Mouse (Mus musculus) lung, embryonic 15.5 days (tissue): ENCODE data around the gene Prkcd. TPM values are rescaled to one million over a fixed set of nuclear protein-coding genes. Genes with fewer than 3 reads are reported as not detected.

Experiments
- ATAC-seq: fragments of 200-750 bp; cut with Nextera tagmentation; 2 replicates; pipeline ENCODE4 v1.8.0; 2017; ENCODE audit warnings: moderate number of reproducible peaks, borderline replicate concordance; ENCODE audit not compliant: low FRiP score, low TSS enrichment; ENCODE audit errors: extremely low read depth
- H3K27ac ChIP-seq: fragments of 300-500 bp; sonication (generic); 2 replicates; pipeline ENCODE4 v1.5.1; 2015; ENCODE audit warnings: moderate library complexity, mild to moderate bottlenecking, inconsistent platforms
- H3K27me3 ChIP-seq: fragments of 300-500 bp; sonication (generic); 2 replicates; pipeline ENCODE4 v1.6.1; 2015; ENCODE audit warnings: inconsistent platforms
- H3K36me3 ChIP-seq: fragments of 300-500 bp; sonication (generic); 2 replicates; pipeline ENCODE4 v1.6.1; 2015; ENCODE audit warnings: inconsistent platforms
- H3K4me1 ChIP-seq: fragments of 300-500 bp; sonication (generic); 2 replicates; pipeline ENCODE4 v1.6.1; 2015; ENCODE audit warnings: inconsistent platforms
- H3K4me2 ChIP-seq: fragments of 300-500 bp; sonication (generic); 2 replicates; pipeline ENCODE4 v1.6.1; 2015; ENCODE audit warnings: inconsistent platforms, mild to moderate bottlenecking, moderate library complexity
- H3K4me3 ChIP-seq: fragments of 300-500 bp; sonication (generic); 2 replicates; pipeline ENCODE4 v1.5.1; 2015; ENCODE audit warnings: mild to moderate bottlenecking, inconsistent platforms
- H3K9ac ChIP-seq: fragments of 300-500 bp; sonication (generic); 2 replicates; pipeline ENCODE4 v1.6.1; 2015; ENCODE audit warnings: inconsistent platforms
- H3K9me3 ChIP-seq: fragments of 300-500 bp; sonication (generic); 2 replicates; pipeline ENCODE4 v1.6.1; 2016; ENCODE audit warnings: inconsistent platforms
- WGBS: fragments of 180-500 bp; shearing (Covaris S2); methylation state at CpG from one replicate; pipeline ENCODE4 v1.1.7; 2015; 5-methylcytosine and 5-hydroxymethylcytosine counted together
- polyA plus RNA-seq: library from polyadenylated mRNA; unstranded; fragments of >200 nt; fragmentation: Nextera tagmentation; extraction: Ambion mirVana; gene quantifications from 2 replicates; pipeline ENCODE4 v1.2.1, GENCODE M21; 2015

Gene Prkcd
- polyA plus RNA-seq, 1 experiment from 2014 or later = 61.7 TPM

DNA sequence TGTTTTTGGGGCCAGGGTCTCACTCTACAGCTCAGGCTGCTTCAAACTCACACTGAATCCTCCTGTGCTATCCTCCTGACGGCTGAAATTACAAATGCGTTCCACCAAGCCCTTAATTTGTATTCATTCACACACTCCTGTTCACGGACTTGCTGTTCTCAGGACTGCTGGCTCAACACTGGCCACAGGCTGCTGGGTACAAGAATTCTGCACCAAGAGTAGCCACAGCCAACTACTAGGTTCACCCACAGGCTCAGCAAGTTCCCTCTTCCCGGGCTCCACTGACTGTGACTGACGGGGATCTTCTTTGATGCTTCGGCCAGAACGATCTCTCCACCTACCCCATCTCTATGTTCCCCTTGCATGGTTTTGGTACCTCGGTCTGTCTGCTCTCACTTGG lies 23.7 kb upstream of the Prkcd start:
- no peaks in the 10 kb centered on the region for H3K9me3 ChIP-seq
- no peaks in the 10 kb centered on the region for H3K36me3 ChIP-seq
- no peak overlapping the region for H3K4me2 ChIP-seq
- WGBS = 79% methylated on average over 8 of the region's 8 CpGs
- no peak overlapping the region for H3K4me3 ChIP-seq
- H3K9ac ChIP-seq = no peak overlapping the region
- ATAC-seq = no peak
- peaks cover 6% of the 10 kb centered on the region; the same call in 1 of the 2 replicates for H3K4me1 ChIP-seq
- H3K27me3 ChIP-seq = no peaks in the 10 kb centered on the region
- no peak overlapping the region for H3K27ac ChIP-seq

GRCm38 (mm10) chr14:30648478-30648877 lies 22.5 kb upstream of the Prkcd start:
- H3K27ac ChIP-seq = no peak overlapping the region
- WGBS = 40% methylated on average over 3 of the region's 3 CpGs
- no peaks in the 10 kb centered on the region for H3K36me3 ChIP-seq
- H3K9me3 ChIP-seq = no peaks in the 10 kb centered on the region
- peaks cover 3% of the 10 kb centered on the region; the same call in 1 of the 2 replicates for H3K4me1 ChIP-seq
- H3K9ac ChIP-seq = no peak overlapping the region
- no peaks in the 10 kb centered on the region for H3K27me3 ChIP-seq
- ATAC-seq = no peak
- H3K4me3 ChIP-seq = no peak overlapping the region
- H3K4me2 ChIP-seq = no peak overlapping the region

DNA sequence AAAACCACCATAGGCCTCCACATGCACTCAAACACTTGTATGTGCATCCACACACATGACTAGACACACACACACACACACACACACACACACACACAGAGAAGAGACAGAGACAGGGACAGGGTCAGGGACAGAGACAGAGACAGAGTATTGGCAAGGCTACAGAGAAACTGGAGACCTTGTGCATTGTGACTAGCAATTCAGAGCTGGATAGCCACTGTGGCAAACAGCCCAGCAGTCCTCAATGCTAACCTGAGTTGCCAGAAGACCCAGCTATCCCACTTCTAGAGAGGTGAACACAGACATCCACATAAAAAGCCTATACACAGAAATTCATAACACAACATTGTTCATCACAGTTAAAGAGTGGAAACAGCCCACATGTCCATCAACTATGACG lies 20.5 kb upstream of the Prkcd start:
- 82% methylated on average over 1 of the region's 1 CpGs for WGBS
- H3K9ac ChIP-seq = no peak overlapping the region
- no peak overlapping the region for H3K4me2 ChIP-seq
- no peak overlapping the region for H3K4me3 ChIP-seq
- ATAC-seq = no peak
- no peaks in the 10 kb centered on the region for H3K9me3 ChIP-seq
- H3K27me3 ChIP-seq = no peaks in the 10 kb centered on the region
- H3K27ac ChIP-seq = no peak overlapping the region
- H3K4me1 ChIP-seq = peaks cover 12% of the 10 kb centered on the region
- H3K36me3 ChIP-seq = no peaks in the 10 kb centered on the region

- no peak overlapping the region for H3K4me2 ChIP-seq
- 56% methylated on average over 8 of the region's 8 CpGs for WGBS
- no peaks in the 10 kb centered on the region for H3K9me3 ChIP-seq
- H3K9ac ChIP-seq = no peak overlapping the region
- ATAC-seq = no peak
- H3K4me1 ChIP-seq = peaks cover 17% of the 10 kb centered on the region
- no peaks in the 10 kb centered on the region for H3K27me3 ChIP-seq
- no peaks in the 10 kb centered on the region for H3K36me3 ChIP-seq
- H3K27ac ChIP-seq = no peak overlapping the region
- H3K4me3 ChIP-seq = no peak overlapping the region
Observed at GRCm38 (mm10) chr14:30645066-30645465, 19.1 kb upstream of the Prkcd start.

GRCm38 (mm10) chr14:30644026-30644425 lies 18.0 kb upstream of the Prkcd start:
- Histone ChIP-seq H3K4me1 (peaks cover 17% of the 10 kb centered on the region), H3K36me3 (no peaks in the 10 kb centered on the region), H3K9ac (no peak overlapping the region), H3K4me3 (no peak overlapping the region), H3K4me2 (no peak overlapping the region), H3K27me3 (no peaks in the 10 kb centered on the region), H3K9me3 (no peaks in the 10 kb centered on the region), H3K27ac (no peak overlapping the region)
- 90% methylated on average over 2 of the region's 2 CpGs for WGBS
- ATAC-seq = no peak

DNA sequence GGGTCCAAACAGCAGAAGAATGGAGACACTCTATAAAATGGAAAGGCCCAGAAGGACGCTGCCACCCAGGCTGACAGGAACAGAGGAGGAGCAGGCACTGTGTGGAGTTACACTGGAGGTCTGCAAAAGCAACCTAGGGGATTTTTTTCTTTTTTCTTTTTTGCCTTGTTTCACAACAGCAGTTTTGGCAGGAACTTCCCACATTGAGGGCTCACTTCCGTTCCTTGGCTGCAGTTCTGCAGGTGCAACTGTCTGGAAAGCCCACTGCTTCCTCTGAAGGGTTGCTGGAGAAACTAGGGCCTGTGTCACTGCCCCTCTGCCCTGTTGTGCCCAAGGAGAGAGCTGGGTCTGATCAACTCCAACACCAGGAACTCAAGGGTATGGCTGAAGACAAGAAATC lies 15.7 kb upstream of the Prkcd start:
- no peaks in the 10 kb centered on the region for H3K36me3 ChIP-seq
- H3K4me2 ChIP-seq = no peak overlapping the region
- H3K9me3 ChIP-seq = no peaks in the 10 kb centered on the region
- H3K27me3 ChIP-seq = no peaks in the 10 kb centered on the region
- peaks cover 19% of the 10 kb centered on the region for H3K4me1 ChIP-seq
- WGBS = 65% methylated on average over 2 of the region's 2 CpGs
- H3K4me3 ChIP-seq = no peak overlapping the region
- ATAC-seq = no peak
- no peak overlapping the region for H3K9ac ChIP-seq
- H3K27ac ChIP-seq = peak overlapping the region; percentile 55

DNA sequence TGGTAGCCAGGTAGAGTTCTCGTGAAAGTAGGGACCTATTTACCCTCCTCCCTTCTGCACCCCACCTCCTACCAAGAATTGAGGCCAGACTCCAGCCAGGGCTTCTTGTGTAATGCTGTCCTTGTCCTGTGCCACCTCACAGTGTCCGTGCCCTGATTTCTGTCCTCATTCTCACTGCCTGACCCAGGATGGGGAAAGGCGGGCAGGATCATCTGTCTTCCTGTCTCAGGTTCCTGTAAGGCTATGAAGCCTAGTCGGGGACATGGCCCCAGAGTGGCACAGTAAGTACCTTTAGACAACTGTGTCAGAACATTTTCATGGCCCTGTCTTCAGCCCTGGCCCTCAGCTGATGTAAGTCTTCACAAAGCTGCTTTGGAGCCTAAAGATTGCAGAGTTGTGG lies 12.7 kb upstream of the Prkcd start:
- Histone ChIP-seq H3K36me3 (no peaks in the 10 kb centered on the region), H3K4me3 (no peak overlapping the region), H3K4me2 (no peak overlapping the region), H3K9me3 (no peaks in the 10 kb centered on the region), H3K9ac (no peak overlapping the region), H3K4me1 (peaks cover 19% of the 10 kb centered on the region), H3K27me3 (no peaks in the 10 kb centered on the region), H3K27ac (no peak overlapping the region)
- 73% methylated on average over 4 of the region's 4 CpGs for WGBS
- ATAC-seq = no peak

- peaks cover 19% of the 10 kb centered on the region for H3K4me1 ChIP-seq
- no peaks in the 10 kb centered on the region for H3K36me3 ChIP-seq
- no peak overlapping the region for H3K4me2 ChIP-seq
- H3K9ac ChIP-seq = no peak overlapping the region
- no peaks in the 10 kb centered on the region for H3K27me3 ChIP-seq
- no peak overlapping the region for H3K4me3 ChIP-seq
- WGBS = 65% methylated on average over 4 of the region's 4 CpGs
- H3K27ac ChIP-seq = no peak overlapping the region
- ATAC-seq = no peak
- no peaks in the 10 kb centered on the region for H3K9me3 ChIP-seq
Observed at GRCm38 (mm10) chr14:30638009-30638408, 12.0 kb upstream of the Prkcd start.

DNA sequence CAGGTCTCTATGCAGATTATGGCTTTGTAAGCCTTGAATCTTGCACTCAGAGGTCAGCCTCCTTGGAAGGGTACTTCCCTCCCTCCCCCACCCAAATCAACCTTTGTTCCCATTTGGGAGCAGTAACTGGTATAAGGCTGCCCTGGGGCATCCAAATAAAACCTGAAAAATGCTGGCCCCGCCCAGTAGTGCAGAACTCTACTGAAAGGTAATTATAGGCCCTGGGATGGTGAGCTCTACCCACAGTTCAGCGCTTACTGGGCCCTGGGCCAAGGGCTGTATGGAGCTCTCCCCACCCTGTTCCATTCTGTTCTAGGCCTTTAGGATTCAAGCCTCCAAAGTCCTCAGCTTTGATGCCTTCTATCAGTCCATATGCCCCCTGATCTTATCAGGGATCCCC lies 11.1 kb upstream of the Prkcd start:
- H3K4me3 ChIP-seq = no peak overlapping the region
- peaks cover 24% of the 10 kb centered on the region for H3K4me1 ChIP-seq
- 80% methylated on average over 2 of the region's 2 CpGs for WGBS
- no peaks in the 10 kb centered on the region for H3K36me3 ChIP-seq
- H3K4me2 ChIP-seq = no peak overlapping the region
- H3K9ac ChIP-seq = no peak overlapping the region
- H3K9me3 ChIP-seq = no peaks in the 10 kb centered on the region
- ATAC-seq = no peak
- no peak overlapping the region for H3K27ac ChIP-seq
- no peaks in the 10 kb centered on the region for H3K27me3 ChIP-seq

GRCm38 (mm10) chr14:30636499-30636898 lies 10.5 kb upstream of the Prkcd start:
- WGBS = 79% methylated on average over 9 of the region's 9 CpGs
- H3K27ac ChIP-seq = no peak overlapping the region
- ATAC-seq = no peak

GRCm38 (mm10) chr14:30635219-30635910 lies 9.4 kb upstream of the Prkcd start:
- Histone ChIP-seq H3K9me3 (no peaks in the 10 kb centered on the region), H3K4me1 (peaks cover 22% of the 10 kb centered on the region), H3K4me2 (no peak overlapping the region), H3K4me3 (no peak overlapping the region), H3K27ac (no peak overlapping the region), H3K27me3 (no peaks in the 10 kb centered on the region), H3K9ac (no peak overlapping the region), H3K36me3 (no peaks in the 10 kb centered on the region)
- WGBS = 66% methylated on average over 13 of the region's 13 CpGs
- no peak for ATAC-seq

More at GRCm38 (mm10) chr14:30636499-30636898, 10.5 kb upstream of the Prkcd start:
- Histone ChIP-seq H3K9ac (no peak overlapping the region), H3K4me2 (no peak overlapping the region), H3K4me3 (no peak overlapping the region), H3K36me3 (no peaks in the 10 kb centered on the region), H3K27me3 (no peaks in the 10 kb centered on the region), H3K9me3 (no peaks in the 10 kb centered on the region), H3K4me1 (peaks cover 24% of the 10 kb centered on the region)

DNA sequence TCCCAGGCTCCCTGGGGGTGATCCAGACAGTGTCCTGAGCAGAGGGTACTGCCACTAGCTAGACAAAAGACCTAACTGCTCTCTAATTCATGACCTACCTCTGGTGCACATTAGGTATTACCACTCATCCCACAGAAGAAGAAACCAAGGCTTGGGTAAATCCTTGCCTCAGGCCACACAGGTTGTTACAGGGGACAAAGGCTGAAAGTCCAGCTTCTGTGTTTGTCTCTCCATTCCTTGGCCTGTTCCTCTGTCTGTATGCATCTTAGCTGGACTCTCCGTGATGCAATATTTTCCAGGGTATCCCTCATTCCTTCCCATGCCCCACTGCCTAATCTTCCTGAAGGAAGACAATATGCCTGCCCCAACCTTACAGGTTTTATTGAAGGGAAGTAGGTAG lies 8.4 kb upstream of the Prkcd start:
- H3K4me2 ChIP-seq = no peak overlapping the region
- H3K27me3 ChIP-seq = no peaks in the 10 kb centered on the region
- no peak for ATAC-seq
- 92% methylated on average over 1 of the region's 1 CpGs for WGBS
- no peaks in the 10 kb centered on the region for H3K9me3 ChIP-seq
- H3K27ac ChIP-seq = no peak overlapping the region
- no peak overlapping the region for H3K9ac ChIP-seq
- no peak overlapping the region for H3K4me3 ChIP-seq
- no peaks in the 10 kb centered on the region for H3K36me3 ChIP-seq
- H3K4me1 ChIP-seq = peaks cover 31% of the 10 kb centered on the region

DNA sequence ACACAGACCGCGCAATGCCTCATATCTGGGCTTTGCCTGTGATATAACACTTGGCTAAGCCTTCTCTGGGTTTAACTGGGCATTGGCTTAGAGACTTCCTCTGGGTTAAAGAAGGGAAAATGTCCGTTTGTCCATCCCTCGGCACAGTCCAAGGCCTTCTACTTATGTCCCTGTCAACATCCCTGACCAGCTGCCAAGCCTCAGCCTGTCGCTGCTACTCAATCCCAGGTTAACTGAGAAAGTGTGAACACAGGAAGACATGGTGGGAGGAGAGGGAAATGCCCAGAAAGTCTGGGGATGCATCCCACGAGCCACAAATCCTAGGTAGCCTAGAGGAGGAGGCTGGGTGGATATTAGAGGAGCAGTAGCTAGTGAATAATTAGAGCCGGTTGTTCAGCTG lies 7.7 kb upstream of the Prkcd start:
- H3K9ac ChIP-seq = no peak overlapping the region
- no peak overlapping the region for H3K4me3 ChIP-seq
- ATAC-seq = no peak
- H3K4me2 ChIP-seq = no peak overlapping the region
- peaks cover 35% of the 10 kb centered on the region for H3K4me1 ChIP-seq
- no peaks in the 10 kb centered on the region for H3K9me3 ChIP-seq
- no peaks in the 10 kb centered on the region for H3K27me3 ChIP-seq
- no peak overlapping the region for H3K27ac ChIP-seq
- no peaks in the 10 kb centered on the region for H3K36me3 ChIP-seq
- 69% methylated on average over 7 of the region's 7 CpGs for WGBS
